Mouse (Mus musculus): ENCODE data around the gene Krr1.
"Not testable (repeated sequence)": the region's sequence is repeated elsewhere in the genome, so short reads cannot be mapped to it uniquely, and the experiment has no call there.

The Krr1 gene

DNA sequence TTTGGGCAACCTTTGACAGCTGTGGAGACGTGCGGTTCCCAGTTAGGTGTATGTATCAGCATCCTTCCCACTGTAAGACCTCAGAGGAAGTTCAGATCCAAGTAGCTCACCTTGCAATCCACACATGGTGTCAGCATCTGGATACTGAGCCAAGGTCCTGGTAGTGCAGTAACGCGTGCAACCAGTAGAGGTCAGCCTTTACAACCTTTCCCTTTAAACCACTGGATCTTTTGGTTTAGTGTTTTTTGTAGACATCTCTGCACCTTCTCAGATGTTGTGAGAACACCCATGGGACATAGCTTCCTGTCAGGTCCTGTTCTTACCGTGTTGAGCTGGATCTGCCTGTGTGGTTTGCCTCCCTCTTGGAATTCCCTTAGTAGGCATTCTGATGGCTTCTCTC lies 5.1 kb downstream of the Krr1 start:
- ATAC-seq (ENCODE audit: low TSS enrichment) = peak; percentile 64

DNA sequence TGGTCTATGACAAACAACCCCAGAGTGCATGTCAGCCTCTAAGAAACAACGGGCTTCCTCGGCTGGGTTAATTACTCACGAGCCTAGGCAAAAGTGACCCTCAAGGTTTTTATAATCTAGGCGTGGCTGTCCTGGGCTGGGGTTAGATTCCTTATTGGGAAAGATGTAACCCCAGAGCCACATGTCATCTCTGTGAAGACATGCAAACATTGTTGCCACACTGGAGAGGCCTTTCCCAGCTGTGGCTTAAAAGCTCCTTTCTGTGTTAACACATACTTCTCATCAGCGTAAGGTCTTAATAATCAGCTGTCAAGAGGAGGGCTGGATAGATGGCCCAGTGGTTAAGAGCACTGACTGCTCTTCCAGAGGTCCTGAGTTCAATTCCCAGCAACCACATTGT lies 10.6 kb downstream of the Krr1 start:
- ATAC-seq (ENCODE audit: low TSS enrichment) = no peak

DNA sequence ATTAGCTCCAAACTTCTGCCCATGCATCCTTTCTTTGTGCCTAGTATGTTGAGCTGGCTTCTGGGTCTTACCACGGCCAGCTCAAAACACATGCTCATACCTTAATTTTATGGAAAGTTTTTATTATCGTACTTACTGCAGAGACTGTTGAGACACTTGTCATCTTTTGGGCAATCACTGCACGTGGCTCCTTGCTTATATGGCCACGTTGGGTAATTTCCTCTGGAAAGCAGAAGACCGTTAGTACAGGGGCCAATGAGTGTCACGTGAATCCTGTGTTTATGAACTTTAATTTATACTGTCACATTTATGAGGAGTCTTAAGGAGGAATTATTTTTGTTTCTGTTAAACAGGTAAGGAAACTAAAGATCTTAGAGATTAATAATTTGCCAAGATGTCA lies 14.0 kb downstream of the Krr1 start:
- ATAC-seq (ENCODE audit: low TSS enrichment) = no peak

DNA sequence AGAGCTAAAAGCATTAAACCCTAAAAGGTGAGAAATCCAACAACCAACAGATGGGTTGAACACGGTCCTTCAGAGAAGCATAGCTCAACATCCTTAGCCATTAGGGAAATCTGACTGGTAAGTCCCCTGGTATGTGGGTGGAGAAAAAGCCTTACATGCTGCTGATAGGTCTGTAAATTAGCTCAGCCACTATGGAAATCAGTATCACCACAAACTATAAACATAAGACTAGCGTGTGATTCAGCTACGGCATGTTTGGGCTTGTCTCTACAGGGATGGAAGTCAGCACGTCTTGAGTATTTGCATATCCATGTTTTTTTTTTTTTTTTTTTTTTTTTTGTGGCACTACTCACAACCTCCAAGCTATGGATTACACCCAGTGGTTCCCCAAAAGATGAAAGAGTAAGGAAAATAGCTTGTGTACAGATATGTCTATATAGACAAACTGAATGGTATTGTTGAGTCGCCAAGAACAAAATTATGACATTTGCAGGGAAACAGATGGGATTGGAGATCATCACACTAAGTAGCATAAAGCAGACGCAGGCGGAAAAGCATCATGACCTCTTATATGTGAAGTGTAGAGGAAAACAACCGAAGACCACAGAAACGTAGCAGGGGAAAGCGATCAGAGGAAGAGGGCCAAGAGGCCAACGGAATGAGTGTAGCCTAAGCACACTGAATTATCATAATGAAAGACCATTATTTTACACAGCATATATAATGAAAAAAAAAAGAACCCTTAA lies 23.5 kb downstream of the Krr1 start:
- ATAC-seq (ENCODE audit: low TSS enrichment) = no peak

DNA sequence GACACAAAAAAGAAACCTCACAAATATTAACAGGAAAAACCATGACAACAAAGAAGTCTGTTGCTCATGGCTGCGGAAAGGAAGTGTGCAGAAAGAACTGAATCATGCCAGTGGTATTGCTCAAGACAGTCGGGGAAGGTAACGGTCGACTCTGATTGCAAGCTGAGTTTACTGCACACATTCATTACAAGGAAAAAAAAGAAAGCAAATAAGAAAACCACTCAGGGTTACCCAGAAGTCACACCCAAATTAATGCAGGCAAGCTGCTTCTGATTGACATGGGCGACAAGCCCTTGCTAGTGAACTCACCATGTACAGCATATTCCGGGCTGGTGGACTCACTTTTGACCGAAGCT lies 24.1 kb downstream of the Krr1 start:
- ATAC-seq (ENCODE audit: low TSS enrichment) = no peak

DNA sequence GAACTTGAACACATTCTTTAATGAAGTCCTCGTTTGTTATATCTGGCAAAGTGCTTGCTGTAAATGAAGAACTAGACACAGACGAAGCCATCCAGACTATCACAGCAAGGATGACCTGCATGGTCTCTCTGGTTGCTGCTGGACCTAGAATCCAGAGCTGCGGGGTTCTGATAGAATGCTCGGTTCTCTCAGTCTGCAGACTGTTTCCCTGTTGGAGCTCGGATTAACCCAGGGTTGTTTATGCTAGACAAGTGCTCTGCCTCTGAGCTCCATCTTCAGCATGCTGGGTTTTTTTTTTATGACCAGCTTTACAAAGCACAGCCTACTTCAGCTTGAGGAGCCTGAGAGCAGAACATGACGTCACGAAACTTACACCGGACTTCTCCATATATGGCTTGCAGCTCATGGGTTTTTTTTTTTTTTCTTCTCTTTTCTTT lies 24.5 kb downstream of the Krr1 start:
- no peak for ATAC-seq (ENCODE audit: low TSS enrichment)

DNA sequence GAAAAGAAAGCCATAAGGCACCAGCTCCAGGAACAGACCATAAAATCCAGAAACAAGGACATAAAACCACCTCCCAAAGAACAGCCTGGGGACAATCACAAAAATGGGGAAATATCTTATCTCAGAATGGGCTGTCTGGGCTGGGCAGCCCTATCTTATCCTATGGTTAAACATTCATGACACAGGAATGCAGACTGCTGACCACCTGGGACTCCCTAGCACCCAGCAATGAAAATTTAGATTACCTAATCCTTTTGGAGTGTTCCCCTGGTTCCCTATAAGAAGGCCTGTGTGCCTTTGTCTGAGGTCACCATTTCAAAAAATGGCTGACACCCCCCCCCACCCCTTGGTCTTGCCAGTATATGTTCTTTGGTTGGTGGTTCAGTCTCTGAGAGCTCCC lies 25.2 kb downstream of the Krr1 start:
- no peak for ATAC-seq (ENCODE audit: low TSS enrichment)

DNA sequence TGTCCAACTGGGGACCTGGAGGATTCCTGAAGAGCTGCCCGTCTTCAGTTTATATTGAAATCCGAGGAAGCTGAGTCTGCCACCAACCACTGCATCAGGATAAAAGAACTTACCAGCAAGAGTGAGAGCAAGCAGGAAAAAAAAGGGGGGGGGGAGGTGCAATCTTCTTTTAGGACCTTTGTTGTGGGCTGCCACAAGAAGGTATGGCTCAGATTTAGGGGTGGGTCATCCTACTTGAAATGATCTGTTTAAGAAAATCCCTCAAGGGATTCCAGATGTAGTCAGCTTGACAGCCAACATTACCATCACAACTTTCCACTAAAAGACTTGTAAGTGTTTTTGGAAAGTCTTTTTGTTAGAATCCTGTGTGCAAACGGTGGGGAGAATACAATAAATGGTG lies 27.3 kb downstream of the Krr1 start:
- ATAC-seq (ENCODE audit: low TSS enrichment) = no peak

DNA sequence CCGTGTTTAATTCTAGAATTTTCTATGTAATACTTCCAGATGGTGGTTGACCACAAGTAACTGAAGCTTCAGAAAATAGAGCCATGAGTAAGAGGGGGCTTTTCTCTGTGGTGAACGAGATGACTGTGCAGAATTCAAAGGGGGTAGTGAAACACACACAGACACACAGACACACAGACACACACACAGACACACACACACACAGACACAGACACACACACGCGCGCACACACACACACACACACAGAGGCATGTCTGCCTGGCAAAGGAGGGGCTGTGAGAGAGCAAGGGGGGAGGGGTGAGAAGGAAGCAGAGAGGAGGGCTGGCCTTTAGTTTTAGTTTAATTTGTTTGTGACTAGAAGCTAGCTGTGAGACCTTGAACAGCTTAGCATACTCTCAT lies 28.1 kb downstream of the Krr1 start:
- ATAC-seq (ENCODE audit: low TSS enrichment) = no peak

DNA sequence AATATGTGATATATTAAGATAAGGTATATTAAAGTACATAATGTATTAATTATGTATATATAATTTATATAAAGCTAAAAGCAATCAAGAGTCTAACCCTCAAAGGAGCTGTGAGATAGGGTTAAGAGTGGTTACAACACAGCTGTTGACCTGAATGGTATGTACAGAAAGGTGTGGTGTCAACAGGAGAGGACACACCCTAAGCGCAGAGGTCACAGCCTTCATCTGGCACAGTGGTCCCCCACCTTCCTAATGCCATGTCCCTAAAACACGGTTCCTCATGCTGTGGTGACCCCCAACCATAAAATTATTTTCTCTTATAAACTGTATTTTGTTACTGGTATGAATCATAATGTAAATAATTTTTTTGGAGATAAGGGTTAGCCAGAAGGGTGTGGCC lies 28.9 kb downstream of the Krr1 start:
- ATAC-seq (ENCODE audit: low TSS enrichment) = no peak

DNA sequence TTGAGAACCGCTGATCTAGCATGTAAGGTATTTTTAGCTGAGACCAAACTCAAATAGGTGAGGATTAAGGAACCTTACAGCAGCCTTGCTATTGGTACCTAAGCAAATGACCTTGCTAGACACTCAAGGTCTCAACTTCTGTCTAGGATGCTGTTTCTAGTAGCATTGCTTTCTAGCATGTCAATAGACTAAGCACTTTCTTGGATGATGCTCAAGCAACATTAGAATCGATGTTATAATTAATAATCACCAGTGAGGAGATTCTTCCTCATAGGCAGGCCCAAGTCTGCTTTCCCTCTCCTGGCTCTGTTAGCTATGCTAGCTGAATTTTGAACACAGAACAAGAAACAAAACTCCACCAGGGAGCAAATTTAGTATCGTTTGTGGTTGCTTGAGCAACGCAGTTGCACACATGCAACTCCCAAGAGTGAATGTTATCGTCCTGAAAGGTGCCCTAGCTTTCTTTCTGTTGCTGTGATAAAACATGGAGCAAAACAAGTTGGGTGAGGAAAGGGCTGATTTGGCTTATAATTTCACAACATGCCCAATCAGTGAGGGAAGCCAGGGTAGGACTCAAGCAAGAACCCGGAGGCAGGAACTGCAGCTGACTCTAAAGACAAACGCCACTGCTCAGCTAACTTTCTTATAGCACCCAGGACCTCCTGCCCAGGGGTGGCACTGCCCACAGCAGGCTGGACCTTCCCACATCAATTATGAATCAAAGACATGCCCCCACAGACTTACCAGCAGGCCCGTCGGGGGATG lies 29.5 kb downstream of the Krr1 start:
- no peak for ATAC-seq (ENCODE audit: low TSS enrichment)

DNA sequence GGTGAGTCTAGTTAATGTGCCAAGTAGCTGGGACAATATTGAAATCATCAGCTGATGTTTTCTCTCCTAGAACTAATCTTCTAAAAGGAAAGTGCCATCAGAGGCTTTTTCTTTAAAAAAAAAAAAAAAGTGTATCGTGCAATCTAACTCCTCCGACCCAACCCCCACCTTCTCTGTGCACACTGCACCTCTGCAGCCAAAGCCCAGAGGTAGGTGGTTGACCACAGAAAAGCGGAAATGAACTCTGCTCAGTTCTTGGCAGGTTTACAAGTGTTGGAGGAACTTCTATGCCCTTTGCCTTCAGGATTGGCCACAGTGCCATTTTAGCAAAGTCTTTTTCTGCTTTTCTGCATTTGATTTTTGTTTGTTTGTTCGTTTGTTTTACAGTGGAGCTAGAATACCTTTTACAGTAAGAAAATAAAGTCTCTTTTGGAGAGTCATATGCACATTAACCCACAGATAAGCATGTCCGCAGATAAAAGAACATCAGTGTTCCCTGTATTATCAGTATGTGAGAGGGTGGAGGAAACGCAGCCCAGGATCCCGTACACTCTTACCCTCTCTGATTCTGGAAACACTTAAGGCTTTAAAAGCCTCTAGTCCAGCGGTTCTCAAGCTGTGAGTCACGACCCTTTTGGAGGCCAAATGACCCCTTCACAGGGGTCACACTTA lies 30.2 kb downstream of the Krr1 start, which contains the start of gene Glipr1:
Gene Glipr1 (minus strand): TSS at position 88 of the 672 bp plus-strand sequence.
- ATAC-seq (ENCODE audit: low TSS enrichment) = no peak

DNA sequence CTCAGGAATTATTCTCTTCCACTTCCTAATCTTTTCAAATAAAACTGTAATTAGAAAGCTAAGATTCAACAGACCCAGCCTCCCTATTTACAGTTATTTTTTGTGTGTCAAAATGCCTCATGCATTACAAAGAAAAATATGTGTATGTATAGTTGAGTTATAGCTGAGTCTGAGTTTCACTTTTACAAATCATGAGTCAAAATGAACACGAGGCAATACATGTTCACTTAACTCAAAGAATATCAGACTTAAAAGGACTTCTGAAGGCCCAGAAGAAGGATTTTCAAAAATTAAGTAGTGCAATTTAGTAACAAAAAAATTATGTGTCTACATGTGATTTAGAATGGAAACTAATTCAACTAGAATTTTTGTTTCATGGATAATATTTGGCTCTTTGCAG lies 37.0 kb downstream of the Krr1 start:
- ATAC-seq (ENCODE audit: low TSS enrichment) = not testable (repeated sequence)

DNA sequence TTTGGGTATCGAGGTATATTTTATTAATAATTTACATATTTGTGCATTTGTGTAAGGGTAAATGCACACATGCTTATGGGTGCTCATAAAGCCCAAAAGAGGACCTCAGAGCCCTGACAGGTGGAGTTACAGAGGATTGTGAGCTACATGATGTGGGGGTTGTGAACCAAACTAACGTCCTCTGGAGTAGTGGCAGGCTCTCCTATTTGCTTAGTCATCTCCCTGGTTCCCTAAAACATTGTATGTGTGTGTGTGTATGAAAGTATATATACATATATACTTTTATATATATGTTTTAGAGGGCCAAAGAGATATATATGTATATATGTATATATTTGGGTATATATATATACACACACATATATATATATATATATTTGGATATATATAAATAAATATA lies 51.1 kb downstream of the Krr1 start:
- no peak for ATAC-seq (ENCODE audit: low TSS enrichment)

DNA sequence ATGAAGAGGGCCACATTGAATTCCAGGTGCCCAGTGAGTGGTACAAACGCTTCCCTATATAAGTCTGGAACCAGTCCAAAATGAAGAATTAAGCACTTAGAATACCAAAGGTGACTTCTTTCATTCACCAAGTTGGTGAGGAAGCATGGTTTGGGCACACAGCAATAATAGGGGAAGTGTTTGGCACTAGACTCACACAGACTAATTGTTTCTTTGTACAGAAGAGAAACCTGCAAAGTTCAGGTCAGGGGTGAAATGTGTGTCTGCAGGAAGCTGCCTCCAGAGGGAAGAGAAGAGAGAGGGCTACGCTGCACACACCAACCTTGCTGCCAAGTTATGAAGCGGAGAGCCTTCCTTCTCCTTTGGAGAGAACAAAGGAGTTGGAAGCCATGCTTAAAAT lies 56.2 kb downstream of the Krr1 start:
- ATAC-seq (ENCODE audit: low TSS enrichment) = not testable (repeated sequence)

All from frontal cortex, adult (tissue).